Mouse (Mus musculus): ENCODE results near the gene Cep128. TPM values are rescaled to one million over a fixed set of nuclear protein-coding genes. Genes with fewer than 3 reads are reported as not detected.

Gene Cep128
- polyA plus RNA-seq, 1 experiment from 2014 or later = 5.5 TPM

- 91% methylated on average over 6 of the region's 6 CpGs for WGBS
- no peaks in the 10 kb centered on the region for H3K9me3 ChIP-seq
Measured at GRCm38 (mm10) chr12:91161015-91161730, 223.0 kb downstream of the Cep128 start.

DNA sequence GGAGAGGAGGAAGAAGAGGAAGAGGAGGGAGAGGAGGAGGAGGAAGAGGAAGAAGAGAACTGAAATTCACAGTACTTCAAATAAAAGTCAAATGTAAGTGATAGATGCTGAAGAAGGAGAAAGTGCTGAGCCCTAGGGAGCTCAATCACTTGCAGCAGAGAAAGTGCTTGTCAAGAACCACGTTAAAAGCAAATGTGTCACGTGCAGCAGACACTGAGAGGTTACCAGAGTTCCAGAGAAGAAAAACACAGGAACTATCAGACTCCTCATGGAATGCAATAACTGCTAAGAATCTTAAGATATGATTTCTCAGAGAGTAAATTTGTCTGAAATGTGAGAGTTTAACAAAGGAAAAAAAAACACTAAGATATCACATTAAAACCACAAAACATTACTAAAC lies 225.7 kb downstream of the Cep128 start:
- Histone ChIP-seq H3K4me3 (replicated peaks) (no peak overlapping the region), H3K36me3 (no peaks in the 10 kb centered on the region), H3K27ac (no peak overlapping the region), H3K4me1 (replicated peaks) (no peaks in the 10 kb centered on the region), H3K27me3 (no peaks in the 10 kb centered on the region), H3K9me3 (no peaks in the 10 kb centered on the region), H3K4me2 (replicated peaks) (no peak overlapping the region), H3K9ac (replicated peaks) (no peak overlapping the region)
- ATAC-seq = no peak
- 69% methylated on average over 2 of the region's 2 CpGs for WGBS

More at GRCm38 (mm10) chr12:91161015-91161730, 223.0 kb downstream of the Cep128 start:
- Histone ChIP-seq H3K27me3 (no peaks in the 10 kb centered on the region), H3K4me1 (replicated peaks) (no peaks in the 10 kb centered on the region), H3K4me2 (replicated peaks) (no peak overlapping the region), H3K4me3 (replicated peaks) (no peak overlapping the region), H3K36me3 (no peaks in the 10 kb centered on the region), H3K9ac (replicated peaks) (no peak overlapping the region), H3K27ac (no peak overlapping the region)
- ATAC-seq = no peak

DNA sequence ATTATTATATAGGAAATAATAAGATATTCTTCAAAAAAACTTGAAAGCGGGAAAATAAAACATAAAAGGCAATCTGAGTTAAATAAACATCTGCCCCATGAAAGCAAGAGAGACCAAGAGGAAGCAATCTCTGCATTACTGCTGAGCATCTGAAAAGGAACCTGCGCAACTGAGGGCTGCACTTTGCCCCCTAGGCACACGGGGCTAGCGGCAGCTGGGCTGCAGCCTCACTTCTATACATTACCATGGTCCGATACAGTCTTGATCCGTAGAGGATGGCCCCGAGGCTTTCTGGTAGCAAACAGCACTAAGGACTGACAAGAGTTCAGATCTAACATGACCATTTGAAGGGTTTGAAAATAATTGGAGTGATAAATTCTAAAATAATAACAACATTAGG lies 230.2 kb downstream of the Cep128 start:
- ATAC-seq = no peak
- no peaks in the 10 kb centered on the region for H3K4me1 ChIP-seq (replicated peaks)
- no peak overlapping the region for H3K9ac ChIP-seq (replicated peaks)
- H3K4me2 ChIP-seq (replicated peaks) = no peak overlapping the region
- no peak overlapping the region for H3K4me3 ChIP-seq (replicated peaks)
- H3K9me3 ChIP-seq = no peaks in the 10 kb centered on the region
- WGBS = 82% methylated on average over 7 of the region's 7 CpGs
- H3K36me3 ChIP-seq = no peaks in the 10 kb centered on the region
- no peak overlapping the region for H3K27ac ChIP-seq
- H3K27me3 ChIP-seq = no peaks in the 10 kb centered on the region

DNA sequence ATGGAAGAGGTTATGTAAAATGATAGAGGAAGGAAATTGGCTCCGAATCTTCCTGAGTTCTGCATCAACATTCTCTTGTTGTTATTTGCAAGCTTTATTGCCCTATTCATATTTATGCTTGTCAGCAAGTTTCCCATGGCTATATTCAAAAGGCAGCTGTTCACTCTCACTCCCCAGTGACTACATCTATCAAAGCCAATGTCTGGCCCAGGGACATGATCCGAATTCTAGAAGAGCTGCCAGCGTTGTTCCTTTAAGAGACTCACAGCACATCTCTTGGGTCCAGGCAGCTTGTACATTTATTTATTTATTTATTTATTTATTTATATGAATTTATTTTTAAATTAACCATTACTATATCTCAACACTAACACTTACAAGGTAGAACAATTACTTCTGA lies 235.1 kb downstream of the Cep128 start:
- no peak overlapping the region for H3K4me3 ChIP-seq (replicated peaks)
- no peak overlapping the region for H3K9ac ChIP-seq (replicated peaks)
- H3K36me3 ChIP-seq = no peaks in the 10 kb centered on the region
- 70% methylated on average over 3 of the region's 3 CpGs for WGBS
- H3K9me3 ChIP-seq = no peaks in the 10 kb centered on the region
- ATAC-seq = no peak
- no peak overlapping the region for H3K27ac ChIP-seq
- H3K27me3 ChIP-seq = no peaks in the 10 kb centered on the region
- no peaks in the 10 kb centered on the region for H3K4me1 ChIP-seq (replicated peaks)
- H3K4me2 ChIP-seq (replicated peaks) = no peak overlapping the region

GRCm38 (mm10) chr12:91134740-91135517 lies 249.3 kb downstream of the Cep128 start:
- no peak overlapping the region for H3K4me3 ChIP-seq (replicated peaks)
- no peak overlapping the region for H3K9ac ChIP-seq (replicated peaks)
- no peak overlapping the region for H3K4me2 ChIP-seq (replicated peaks)
- no peaks in the 10 kb centered on the region for H3K36me3 ChIP-seq
- H3K4me1 ChIP-seq (replicated peaks) = no peaks in the 10 kb centered on the region
- H3K27ac ChIP-seq = no peak overlapping the region
- H3K9me3 ChIP-seq = no peaks in the 10 kb centered on the region
- no peaks in the 10 kb centered on the region for H3K27me3 ChIP-seq
- 81% methylated on average over 8 of the region's 8 CpGs for WGBS
- ATAC-seq = no peak

GRCm38 (mm10) chr12:91115054-91115453 lies 269.2 kb downstream of the Cep128 start:
- ATAC-seq = no peak
- WGBS = 39% methylated on average over 3 of the region's 3 CpGs
- no peak overlapping the region for H3K27ac ChIP-seq
- no peaks in the 10 kb centered on the region for H3K4me1 ChIP-seq (replicated peaks)
- no peaks in the 10 kb centered on the region for H3K9me3 ChIP-seq
- H3K4me2 ChIP-seq (replicated peaks) = no peak overlapping the region
- no peak overlapping the region for H3K9ac ChIP-seq (replicated peaks)
- H3K4me3 ChIP-seq (replicated peaks) = no peak overlapping the region
- H3K36me3 ChIP-seq = no peaks in the 10 kb centered on the region
- H3K27me3 ChIP-seq = no peaks in the 10 kb centered on the region

- no peak overlapping the region for H3K27ac ChIP-seq
- 49% methylated on average over 4 of the region's 4 CpGs for WGBS
- no peaks in the 10 kb centered on the region for H3K9me3 ChIP-seq
- H3K9ac ChIP-seq (replicated peaks) = no peak overlapping the region
- H3K4me2 ChIP-seq (replicated peaks) = no peak overlapping the region
- H3K4me1 ChIP-seq (replicated peaks) = peaks cover 11% of the 10 kb centered on the region; the same call in 1 of the 2 replicates
- H3K36me3 ChIP-seq = no peaks in the 10 kb centered on the region
- H3K27me3 ChIP-seq = no peaks in the 10 kb centered on the region
- no peak overlapping the region for H3K4me3 ChIP-seq (replicated peaks)
- peak; percentile 63 for ATAC-seq
Measured at GRCm38 (mm10) chr12:91103316-91103715, 280.9 kb downstream of the Cep128 start.

GRCm38 (mm10) chr12:91097869-91098268 lies 286.3 kb downstream of the Cep128 start:
- Histone ChIP-seq H3K4me2 (replicated peaks) (no peak overlapping the region), H3K27ac (no peak overlapping the region), H3K36me3 (no peaks in the 10 kb centered on the region), H3K4me3 (replicated peaks) (no peak overlapping the region), H3K27me3 (no peaks in the 10 kb centered on the region), H3K4me1 (replicated peaks) (peaks cover 10% of the 10 kb centered on the region), H3K9me3 (no peaks in the 10 kb centered on the region), H3K9ac (replicated peaks) (no peak overlapping the region)
- no peak for ATAC-seq
- WGBS = 17% methylated on average over 6 of the region's 6 CpGs

DNA sequence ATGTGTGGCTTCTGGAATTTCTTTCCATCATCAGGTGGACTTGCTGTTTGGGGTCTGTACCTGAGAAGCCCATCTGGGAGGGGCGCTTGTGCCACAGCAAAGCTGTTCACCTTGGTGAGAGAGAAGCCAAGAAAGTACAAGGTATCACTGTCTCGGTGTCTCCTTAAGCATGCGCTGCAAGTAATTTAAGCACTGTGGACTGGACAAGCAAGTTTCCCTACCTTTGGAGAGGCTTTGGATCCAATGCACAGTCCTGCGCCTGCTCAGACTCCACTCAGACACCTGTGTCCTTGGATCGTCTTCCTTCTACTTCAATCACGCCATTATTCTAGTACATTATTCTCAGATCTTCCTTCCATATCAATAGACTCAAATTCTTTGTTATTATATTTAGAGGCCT lies 288.0 kb downstream of the Cep128 start:
- Histone ChIP-seq H3K27me3 (no peaks in the 10 kb centered on the region), H3K4me2 (replicated peaks) (no peak overlapping the region), H3K9ac (replicated peaks) (no peak overlapping the region), H3K4me1 (replicated peaks) (peaks cover 10% of the 10 kb centered on the region), H3K9me3 (no peaks in the 10 kb centered on the region), H3K36me3 (no peaks in the 10 kb centered on the region), H3K4me3 (replicated peaks) (no peak overlapping the region), H3K27ac (no peak overlapping the region)
- WGBS = 95% methylated on average over 6 of the region's 6 CpGs
- ATAC-seq = no peak

- Histone ChIP-seq H3K9ac (replicated peaks) (no peak overlapping the region), H3K4me3 (replicated peaks) (no peak overlapping the region), H3K4me2 (replicated peaks) (no peak overlapping the region), H3K36me3 (no peaks in the 10 kb centered on the region), H3K4me1 (replicated peaks) (no peaks in the 10 kb centered on the region), H3K27me3 (no peaks in the 10 kb centered on the region), H3K27ac (no peak overlapping the region), H3K9me3 (no peaks in the 10 kb centered on the region)
- no peak for ATAC-seq
- WGBS = 84% methylated on average over 4 of the region's 4 CpGs
Measured at GRCm38 (mm10) chr12:91088271-91088670, 295.9 kb downstream of the Cep128 start.

DNA sequence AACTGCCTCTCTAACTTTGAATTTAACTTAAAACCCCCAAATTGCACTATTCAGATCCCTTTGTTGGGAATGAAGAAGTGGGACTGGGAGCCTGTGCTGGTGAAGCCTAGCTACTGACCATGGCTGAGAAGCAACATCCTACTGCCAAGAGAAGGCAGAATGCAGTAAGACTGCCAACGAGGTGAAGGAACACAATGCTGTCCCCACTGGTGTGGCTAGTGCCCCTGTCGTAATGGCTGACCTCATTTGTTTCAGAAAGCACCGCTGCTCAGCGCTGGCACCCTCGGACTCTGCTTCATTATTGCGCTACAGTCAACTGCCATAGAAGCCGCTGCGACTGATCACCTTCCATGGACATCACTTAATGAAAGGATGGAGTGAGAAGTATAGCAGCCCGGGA lies 298.2 kb downstream of the Cep128 start:
- Histone ChIP-seq H3K27ac (no peak overlapping the region), H3K4me2 (replicated peaks) (no peak overlapping the region), H3K4me3 (replicated peaks) (no peak overlapping the region), H3K4me1 (replicated peaks) (no peaks in the 10 kb centered on the region), H3K9me3 (no peaks in the 10 kb centered on the region), H3K36me3 (no peaks in the 10 kb centered on the region), H3K9ac (replicated peaks) (no peak overlapping the region), H3K27me3 (no peaks in the 10 kb centered on the region)
- 92% methylated on average over 9 of the region's 9 CpGs for WGBS
- no peak for ATAC-seq

DNA sequence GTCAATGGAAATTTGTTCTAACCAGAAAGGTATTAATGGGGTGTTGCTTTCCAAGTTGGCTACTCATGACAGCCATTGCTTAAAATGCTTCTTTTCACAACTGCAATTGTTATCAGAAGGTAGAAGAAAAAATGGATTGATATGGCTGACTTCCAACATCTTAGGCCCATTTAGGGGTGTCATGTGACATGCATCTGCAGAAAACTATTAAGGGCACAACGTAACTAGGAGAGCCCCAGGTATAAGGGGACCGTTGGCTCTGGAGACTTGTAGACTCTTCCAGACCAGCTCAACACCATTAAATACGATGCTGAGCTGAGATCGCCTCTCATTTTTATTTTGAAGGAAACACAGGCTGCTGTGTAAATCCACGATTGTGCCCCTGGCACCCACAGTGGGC lies 308.6 kb downstream of the Cep128 start:
- H3K4me1 ChIP-seq (replicated peaks) = no peaks in the 10 kb centered on the region
- no peak for ATAC-seq
- 96% methylated on average over 5 of the region's 5 CpGs for WGBS
- no peak overlapping the region for H3K4me3 ChIP-seq (replicated peaks)
- H3K27ac ChIP-seq = no peak overlapping the region
- no peaks in the 10 kb centered on the region for H3K27me3 ChIP-seq
- H3K9me3 ChIP-seq = no peaks in the 10 kb centered on the region
- no peak overlapping the region for H3K9ac ChIP-seq (replicated peaks)
- H3K36me3 ChIP-seq = no peaks in the 10 kb centered on the region
- no peak overlapping the region for H3K4me2 ChIP-seq (replicated peaks)

Measured in midbrain, embryonic 13.5 days (tissue).